Mouse (Mus musculus) lung, adult 2 months (tissue): ENCODE measurements around the gene Wdr26.

Source experiments
- CTCF ChIP-seq: fragments of 200-500 bp; IDR thresholded peaks from 2 replicates; pipeline ENCODE4 v1.5.1; 2011; ENCODE audit warnings: mild to moderate bottlenecking, low read length, control low read depth; ENCODE audit not compliant: insufficient read depth
- POLR2A ChIP-seq: fragments of 200-500 bp; IDR thresholded peaks from 2 replicates; pipeline ENCODE4 v1.6.1; 2011; ENCODE audit warnings: low read depth, mild to moderate bottlenecking, control low read depth, low read length, borderline replicate concordance; ENCODE audit errors: extremely low read depth

DNA sequence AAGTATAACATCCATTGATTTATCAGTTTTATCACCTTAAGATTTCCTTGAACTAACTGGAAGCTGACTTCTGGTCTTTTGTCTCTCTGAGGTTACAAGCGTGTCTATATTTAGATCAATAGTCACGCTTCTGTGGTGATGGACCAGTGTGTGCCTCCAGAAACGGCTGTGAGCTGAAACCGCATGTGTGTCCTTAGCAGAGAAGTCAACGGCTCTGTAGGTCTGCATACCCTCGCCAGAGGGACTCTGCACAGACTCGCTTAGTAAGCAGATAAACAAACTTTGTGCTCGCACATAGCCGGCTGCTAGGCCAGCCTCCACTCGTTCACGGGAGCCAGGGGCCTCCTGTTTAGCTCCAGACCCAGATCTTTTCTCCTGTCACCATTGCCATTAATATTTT, 15.0 kb upstream of the Wdr26 start:
- TF ChIP-seq POLR2A (no peak), CTCF (no peak)
